Mouse (Mus musculus) spleen, postnatal 36 days (tissue): ENCODE data around the gene Agpat3.

Experiments
- DNase-seq, 2 experiments: peaks; one replicate each; pipeline ENCODE4 v3.0.0; 2022; ENCODE audit warnings: low spot score in 2 of 2, mixed read lengths in 1 of 2

Gene Agpat3

GRCm38 (mm10) chr10:78351887-78352665 is at the start of gene Agpat3:
TSS of gene Agpat3 (minus strand) at chr10:78352489.
- DNase-seq: peak; percentile 49 to 53

- no peak for DNase-seq
Measured at GRCm38 (mm10) chr10:78401127-78401526, 48.8 kb upstream of the Agpat3 start.

- DNase-seq: peak; percentile 36 to 44
Measured at GRCm38 (mm10) chr10:78399090-78399657, 46.9 kb upstream of the Agpat3 start.

GRCm38 (mm10) chr10:78396625-78396885 is 44.3 kb upstream of the Agpat3 start:
- no peak for DNase-seq

GRCm38 (mm10) chr10:78395819-78396624 is 43.7 kb upstream of the Agpat3 start:
- peak; percentile 80 to 82 for DNase-seq

GRCm38 (mm10) chr10:78395377-78395776 is 43.1 kb upstream of the Agpat3 start:
- no peak for DNase-seq

- DNase-seq: peak; percentile 69 to 71
Measured at GRCm38 (mm10) chr10:78392072-78392471, 39.8 kb upstream of the Agpat3 start.

GRCm38 (mm10) chr10:78390982-78391470 is 38.7 kb upstream of the Agpat3 start:
- DNase-seq: no peak

GRCm38 (mm10) chr10:78388216-78388980 is 36.1 kb upstream of the Agpat3 start:
- DNase-seq: no peak

- DNase-seq: no peak
Measured at GRCm38 (mm10) chr10:78385520-78385919, 33.2 kb upstream of the Agpat3 start.

- no peak for DNase-seq
Measured at GRCm38 (mm10) chr10:78383567-78383966, 31.3 kb upstream of the Agpat3 start.

- no peak for DNase-seq
Measured at GRCm38 (mm10) chr10:78378516-78378915, 26.2 kb upstream of the Agpat3 start.

- peak; percentile 66 to 79 for DNase-seq
Measured at GRCm38 (mm10) chr10:78372681-78373668, 20.7 kb upstream of the Agpat3 start.

- no peak for DNase-seq
Measured at GRCm38 (mm10) chr10:78371746-78372145, 19.5 kb upstream of the Agpat3 start.

- no peak for DNase-seq
Measured at GRCm38 (mm10) chr10:78367586-78367985, 15.3 kb upstream of the Agpat3 start.

GRCm38 (mm10) chr10:78366851-78367312 is 14.6 kb upstream of the Agpat3 start:
- peak; percentile 27 to 60 for DNase-seq

- no peak for DNase-seq
Measured at GRCm38 (mm10) chr10:78366195-78366834, 14.0 kb upstream of the Agpat3 start.

GRCm38 (mm10) chr10:78365555-78365954 is 13.3 kb upstream of the Agpat3 start:
- peak in 1 of 2 experiments; percentile 35 for DNase-seq

GRCm38 (mm10) chr10:78364106-78364505 is 11.8 kb upstream of the Agpat3 start:
- DNase-seq: peak; percentile 45 to 56

- no peak for DNase-seq
Measured at GRCm38 (mm10) chr10:78363366-78363765, 11.1 kb upstream of the Agpat3 start.
